Mouse (Mus musculus) hindbrain, embryonic 11.5 days (tissue): ENCODE results near the gene Med24. TPM values are rescaled to one million over a fixed set of nuclear protein-coding genes. Genes with fewer than 3 reads are reported as not detected.
A peak's percentile ranks its signal among the peaks of the same experiment; 100 is the strongest.
"Not testable (repeated sequence)": the region's sequence is repeated elsewhere in the genome, so short reads cannot be mapped to it uniquely, and the experiment has no call there.

Experiments used
- ATAC-seq: fragments of 200-750 bp; cut with Nextera tagmentation; 2 replicates; pipeline ENCODE4 v1.8.0; 2017; ENCODE audit warnings: mild to moderate bottlenecking, moderate TSS enrichment, moderate library complexity; ENCODE audit not compliant: low FRiP score
- DNase-seq: peaks from one replicate; pipeline ENCODE4 v3.0.0-alpha.2; 2015; ENCODE audit warnings: low spot score
- H3K27ac ChIP-seq: fragments of 300-500 bp; sonication (generic); 2 replicates; pipeline ENCODE4 v1.5.1; 2014; ENCODE audit warnings: mild to moderate bottlenecking, low read depth, low read length
- H3K27me3 ChIP-seq: fragments of 300-500 bp; sonication (generic); 2 replicates; pipeline ENCODE4 v1.6.1; 2014; ENCODE audit warnings: mild to moderate bottlenecking, low read length, moderate library complexity, mixed read lengths; ENCODE audit not compliant: control insufficient read depth, insufficient read depth
- H3K36me3 ChIP-seq: fragments of 300-500 bp; sonication (generic); 2 replicates; pipeline ENCODE4 v1.6.1; 2014; ENCODE audit warnings: mild to moderate bottlenecking, low read length, moderate library complexity, mixed read lengths; ENCODE audit not compliant: control insufficient read depth, insufficient read depth
- H3K4me1 ChIP-seq: fragments of 300-500 bp; sonication (generic); replicated peaks from 2 replicates; pipeline ENCODE4 v1.6.1; 2014; ENCODE audit warnings: low read length, mixed read lengths; ENCODE audit not compliant: control insufficient read depth, insufficient read depth
- H3K4me2 ChIP-seq: fragments of 300-500 bp; sonication (generic); replicated peaks from 2 replicates; pipeline ENCODE4 v1.6.1; 2014; ENCODE audit warnings: mild to moderate bottlenecking, low read depth, low read length
- H3K4me3 ChIP-seq: fragments of 300-500 bp; sonication (generic); 2 replicates; pipeline ENCODE4 v1.5.1; 2014; ENCODE audit warnings: low read depth, low read length
- H3K9ac ChIP-seq: fragments of 300-500 bp; sonication (generic); 2 replicates; pipeline ENCODE4 v1.6.1; 2014; ENCODE audit warnings: low read depth, low read length
- H3K9me3 ChIP-seq: fragments of 300-500 bp; sonication (generic); 2 replicates; pipeline ENCODE4 v1.6.1; 2016; ENCODE audit warnings: low read length; ENCODE audit not compliant: control insufficient read depth
- WGBS: fragments of 180-500 bp; shearing (Covaris S2); extraction: QIAGEN DNeasy Blood & Tissue Kit; methylation state at CpG from one replicate; pipeline ENCODE4 v1.1.7; 2014; 5-methylcytosine and 5-hydroxymethylcytosine counted together
- polyA plus RNA-seq: library from polyadenylated mRNA; unstranded; fragments of >200 nt; fragmentation: Nextera tagmentation; extraction: Ambion mirVana; gene quantifications from 2 replicates; pipeline ENCODE4 v1.2.1, GENCODE M21; 2014

Gene Med24
- polyA plus RNA-seq, 1 experiment from 2014 or later: 47.3 TPM

GRCm38 (mm10) chr11:98738428-98738911, 9.2 kb upstream of the Med24 start:
- no peaks in the 10 kb centered on the region for H3K36me3 ChIP-seq
- peaks cover 12% of the 10 kb centered on the region for H3K4me1 ChIP-seq
- no peak overlapping the region for H3K4me2 ChIP-seq
- peak; percentile 50 for DNase-seq
- H3K27me3 ChIP-seq: no peaks in the 10 kb centered on the region
- no peak overlapping the region for H3K4me3 ChIP-seq
- no peak overlapping the region for H3K9ac ChIP-seq
- H3K9me3 ChIP-seq: no peaks in the 10 kb centered on the region
- ATAC-seq: no peak
- peak overlapping the region; percentile 10 for H3K27ac ChIP-seq
- WGBS: 34% methylated on average over 4 of the region's 4 CpGs

DNA sequence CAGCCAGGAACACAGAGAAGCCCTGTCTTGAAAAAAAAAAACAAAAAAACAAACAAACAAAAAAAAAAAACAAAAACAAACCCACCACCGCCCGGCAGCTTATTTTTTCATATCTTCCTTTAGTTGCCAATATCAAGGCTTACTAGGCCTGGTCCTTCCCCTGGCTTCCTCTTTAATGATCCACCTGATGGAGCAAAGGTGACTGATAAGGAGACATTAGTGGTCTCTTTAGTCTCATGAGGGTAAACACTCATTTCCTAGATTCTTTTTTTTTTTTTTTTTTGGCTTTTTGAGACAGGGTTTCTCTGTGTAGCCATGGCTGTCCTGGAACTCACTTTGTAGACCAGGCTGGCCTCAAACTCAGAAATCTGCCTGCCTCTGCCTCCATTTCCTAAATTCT, 8.0 kb upstream of the Med24 start:
- H3K27ac ChIP-seq, H3K4me1 ChIP-seq, H3K4me3 ChIP-seq, H3K4me2 ChIP-seq, H3K27me3 ChIP-seq, H3K9me3 ChIP-seq, ATAC-seq, H3K9ac ChIP-seq, H3K36me3 ChIP-seq, DNase-seq: not testable (repeated sequence)
- 94% methylated on average over 2 of the region's 2 CpGs for WGBS

GRCm38 (mm10) chr11:98736176-98736575, 6.9 kb upstream of the Med24 start:
- ATAC-seq (no peak), DNase-seq (no peak)
- H3K4me2 ChIP-seq: no peak overlapping the region
- H3K27me3 ChIP-seq: no peaks in the 10 kb centered on the region
- H3K4me3 ChIP-seq: no peak overlapping the region
- H3K9ac ChIP-seq: no peak overlapping the region
- 88% methylated on average over 1 of the region's 1 CpGs for WGBS
- no peaks in the 10 kb centered on the region for H3K9me3 ChIP-seq
- H3K36me3 ChIP-seq: no peaks in the 10 kb centered on the region
- no peak overlapping the region for H3K27ac ChIP-seq
- H3K4me1 ChIP-seq: peaks cover 10% of the 10 kb centered on the region

DNA sequence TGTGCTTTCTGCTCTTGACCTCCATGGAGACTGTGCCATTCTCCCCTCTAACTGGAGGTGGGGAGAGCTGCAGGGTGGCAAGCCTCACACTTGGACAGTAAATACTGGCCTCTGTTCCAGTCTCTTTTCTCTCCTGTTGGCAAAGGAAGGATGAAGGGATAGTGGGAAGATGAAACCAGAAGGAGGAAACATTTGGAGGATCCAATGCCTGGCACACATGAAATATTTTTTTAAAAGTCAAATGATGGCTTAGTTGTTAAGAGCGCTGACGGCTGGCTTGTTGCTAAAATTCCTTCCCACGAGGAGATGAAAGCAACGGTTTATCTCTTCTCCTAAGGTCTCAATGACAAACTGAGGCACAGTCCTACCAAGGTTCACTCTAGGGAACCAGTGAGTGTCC, 5.9 kb upstream of the Med24 start:
- H3K4me2 ChIP-seq: no peak overlapping the region
- H3K9ac ChIP-seq: no peak overlapping the region
- 90% methylated on average over 4 of the region's 4 CpGs for WGBS
- H3K27me3 ChIP-seq: no peaks in the 10 kb centered on the region
- H3K4me3 ChIP-seq: no peak overlapping the region
- H3K9me3 ChIP-seq: no peaks in the 10 kb centered on the region
- H3K4me1 ChIP-seq: peaks cover 5% of the 10 kb centered on the region
- H3K36me3 ChIP-seq: no peaks in the 10 kb centered on the region
- no peak for ATAC-seq
- no peak overlapping the region for H3K27ac ChIP-seq
- no peak for DNase-seq

DNA sequence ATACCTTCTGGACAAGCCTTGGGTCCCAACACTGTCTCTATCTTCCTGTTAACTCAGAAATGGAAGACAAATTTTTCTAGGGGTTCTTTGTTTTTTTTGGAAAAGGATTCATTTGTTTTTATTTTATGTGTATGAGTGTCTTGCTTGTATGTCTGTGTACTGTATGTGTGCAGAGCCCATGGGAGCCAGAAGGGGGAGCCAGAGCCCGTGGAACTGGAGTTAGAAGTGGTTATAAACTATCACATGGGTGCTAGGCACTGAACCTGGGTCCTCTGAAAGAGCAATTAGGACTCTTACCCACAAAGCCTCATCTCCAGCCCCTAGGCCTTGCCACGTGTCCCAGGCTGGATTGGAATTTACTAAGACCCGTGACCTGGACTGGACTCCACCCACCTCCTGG, 4.8 kb upstream of the Med24 start:
- Histone ChIP-seq H3K36me3 (no peaks in the 10 kb centered on the region), H3K9ac (no peak overlapping the region), H3K27me3 (no peaks in the 10 kb centered on the region), H3K27ac (no peak overlapping the region), H3K9me3 (no peaks in the 10 kb centered on the region), H3K4me2 (no peak overlapping the region), H3K4me1 (no peaks in the 10 kb centered on the region), H3K4me3 (no peak overlapping the region)
- DNase-seq (no peak), ATAC-seq (no peak)
- 81% methylated on average over 3 of the region's 3 CpGs for WGBS

DNA sequence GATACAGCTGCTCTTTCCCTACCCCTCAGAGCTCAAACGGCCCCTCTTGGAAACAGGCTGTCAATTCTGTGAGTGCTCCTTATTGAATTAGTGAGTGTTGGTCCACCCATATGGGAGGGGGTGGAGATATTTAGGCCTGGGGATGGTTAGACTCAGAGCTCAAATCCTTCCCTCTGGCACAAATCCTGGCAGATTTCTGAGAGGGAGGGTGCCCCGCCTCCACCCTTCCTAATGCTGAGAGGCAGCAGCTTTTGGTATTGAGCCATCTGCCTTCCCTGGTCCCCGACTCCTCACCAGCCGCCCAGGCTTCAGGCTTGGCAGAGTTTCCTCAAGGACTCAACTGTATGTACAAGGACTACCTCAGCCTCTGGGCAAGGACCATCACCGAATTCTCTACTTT, 1.9 kb upstream of the Med24 start:
- H3K4me3 ChIP-seq: no peak overlapping the region
- ATAC-seq (no peak), DNase-seq (no peak)
- no peak overlapping the region for H3K9ac ChIP-seq
- no peaks in the 10 kb centered on the region for H3K9me3 ChIP-seq
- H3K27me3 ChIP-seq: no peaks in the 10 kb centered on the region
- H3K27ac ChIP-seq: no peak overlapping the region
- H3K36me3 ChIP-seq: no peaks in the 10 kb centered on the region
- H3K4me2 ChIP-seq: no peak overlapping the region
- no peaks in the 10 kb centered on the region for H3K4me1 ChIP-seq
- 74% methylated on average over 5 of the region's 5 CpGs for WGBS

DNA sequence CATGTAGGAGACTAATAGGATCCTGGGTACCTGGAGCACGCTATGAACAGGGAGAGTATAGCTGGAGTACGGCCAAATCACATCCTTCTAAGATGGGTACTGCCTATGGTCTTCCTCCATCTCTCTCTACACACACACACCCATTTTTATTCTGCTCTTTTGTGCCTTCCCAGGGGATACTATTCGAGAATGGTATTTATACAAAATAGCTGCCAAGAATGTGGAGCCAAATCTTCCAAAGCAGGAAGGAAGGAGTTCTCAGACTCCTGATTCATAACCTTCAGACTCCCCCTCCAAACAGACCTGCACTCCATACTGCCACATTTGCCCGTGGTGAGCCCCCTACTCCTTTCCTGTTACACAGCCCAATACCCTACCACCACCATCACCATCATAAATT, 1.5 kb upstream of the Med24 start:
- WGBS: 70% methylated on average over 4 of the region's 4 CpGs
- DNase-seq (no peak), ATAC-seq (no peak)
- no peaks in the 10 kb centered on the region for H3K27me3 ChIP-seq
- no peak overlapping the region for H3K27ac ChIP-seq
- H3K9ac ChIP-seq: no peak overlapping the region
- no peaks in the 10 kb centered on the region for H3K36me3 ChIP-seq
- no peak overlapping the region for H3K4me3 ChIP-seq
- no peaks in the 10 kb centered on the region for H3K4me1 ChIP-seq
- no peaks in the 10 kb centered on the region for H3K9me3 ChIP-seq
- no peak overlapping the region for H3K4me2 ChIP-seq

GRCm38 (mm10) chr11:98725926-98726506, 3.2 kb downstream of the Med24 start:
- ATAC-seq: no peak
- Histone ChIP-seq H3K9ac (no peak overlapping the region), H3K4me1 (no peaks in the 10 kb centered on the region), H3K27me3 (no peaks in the 10 kb centered on the region), H3K27ac (no peak overlapping the region), H3K9me3 (no peaks in the 10 kb centered on the region), H3K4me3 (no peak overlapping the region), H3K4me2 (no peak overlapping the region), H3K36me3 (no peaks in the 10 kb centered on the region; the same call in 1 of the 2 replicates)
- no peak for DNase-seq
- WGBS: 93% methylated on average over 15 of the region's 15 CpGs

DNA sequence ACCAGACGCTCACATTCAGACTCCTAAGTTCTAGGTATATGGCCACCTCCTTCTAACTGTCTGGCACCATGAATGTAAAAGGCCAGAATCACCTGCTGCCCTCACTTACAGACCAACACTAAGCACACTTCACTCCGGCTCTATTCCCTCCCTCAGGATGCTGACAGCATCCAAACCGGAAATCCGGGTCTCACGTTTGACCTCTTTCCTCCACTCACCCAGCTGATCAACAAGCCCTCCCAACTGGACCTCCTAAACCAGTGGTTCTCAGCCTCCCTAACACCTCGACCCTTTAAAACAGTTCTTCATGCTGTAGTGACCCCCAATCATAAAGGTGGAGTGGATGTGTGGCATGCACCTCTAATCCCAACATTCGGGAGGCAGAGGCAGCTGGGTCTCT, 6.1 kb downstream of the Med24 start:
- ATAC-seq: no peak
- no peak overlapping the region for H3K27ac ChIP-seq
- H3K4me1 ChIP-seq: no peaks in the 10 kb centered on the region
- H3K9me3 ChIP-seq: no peaks in the 10 kb centered on the region
- no peak overlapping the region for H3K9ac ChIP-seq
- DNase-seq: no peak
- WGBS: 82% methylated on average over 7 of the region's 7 CpGs
- H3K36me3 ChIP-seq: no peaks in the 10 kb centered on the region; the same call in 1 of the 2 replicates
- no peaks in the 10 kb centered on the region for H3K27me3 ChIP-seq
- H3K4me3 ChIP-seq: no peak overlapping the region
- H3K4me2 ChIP-seq: no peak overlapping the region
